Mouse (Mus musculus) liver, embryonic 14.5 days (tissue): Measurements from ENCODE around the gene Olig2.

ENCODE experiments used
- CTCF ChIP-seq: IDR thresholded peaks from 2 replicates; pipeline ENCODE4 v1.5.1; 2016; ENCODE audit warnings: antibody characterized with exemption, low read depth, control low read depth
- EP300 ChIP-seq: IDR thresholded peaks from 2 replicates; pipeline ENCODE4 v1.6.1; 2016; ENCODE audit warnings: antibody characterized with exemption, low read depth

GRCm38 (mm10) chr16:91233241-91233944, 8.1 kb downstream of the Olig2 start:
- TF ChIP-seq CTCF = no peak
- TF ChIP-seq EP300 = no peak
